10 mouse cellular contexts compared by ENCODE assay signal in genomic region chr7:112227266-112227562, GRCm38 (mm10). TPM values are rescaled to one million over a fixed set of nuclear protein-coding genes. Genes with fewer than 3 reads are reported as not detected.
DNase-seq lines count a peak whose midpoint lies in the region; ATAC-seq and TF ChIP-seq lines count a peak whose summit lies in the region.
"Had no signal": no experiment of that assay in that cellular context is flagged by ENCODE, and none has a peak within 500 bp of the region (broad histone marks: within the 10 kb centered on the region; RNA-seq: fewer than 3 reads in every experiment).

No protein-coding gene starts in this region.

- no peaks in the 10 kb centered on the region for H3K36me3 ChIP-seq in lung, embryonic 14.5 days (ENCODE audit: insufficient read depth)
- H3K36me3 ChIP-seq in intestine, embryonic 15.5 days = no peaks in the 10 kb centered on the region
- H3K36me3 ChIP-seq in small intestine, adult 2 months (ENCODE audit: control insufficient read depth, insufficient read depth, low read length) = 0 out of 2 replicates have a peak, but pooled peaks cover 4% of the 10 kb centered on the region

- H3K4me2 ChIP-seq in lung, embryonic 14.5 days = peak overlapping the region; percentile 97
- H3K4me2 ChIP-seq in intestine, embryonic 15.5 days (replicated peaks) = peak overlapping the region; percentile 96

- DNase-seq in cerebellum, adult 2 months = no peak
- DNase-seq in cerebellum, adult 8-10 months = no peak
- DNase-seq in lung, embryonic 14.5 days = no peak
- DNase-seq in lung, postnatal 36 days = no peak
- no peak for DNase-seq in ovary, postnatal 14 days (ENCODE audit: low spot score)
- no peak for DNase-seq in right cerebral cortex, postnatal 4 days
- DNase-seq: spleen, adult 18-20 months had no signal

- peak overlapping the region; percentile 47 for H3K9ac ChIP-seq in lung, embryonic 14.5 days
- peak overlapping the region; percentile 68; the same call in 1 of the 2 replicates for H3K9ac ChIP-seq in intestine, embryonic 15.5 days

- no peaks in the 10 kb centered on the region for H3K27me3 ChIP-seq in cerebellum, adult 2 months (ENCODE audit: control insufficient read depth, insufficient read depth, low read length)
- 0 out of 2 replicates have a peak, but pooled peaks cover 3% of the 10 kb centered on the region for H3K27me3 ChIP-seq in lung, embryonic 14.5 days (ENCODE audit: insufficient read depth, low read length)
- no peaks in the 10 kb centered on the region; the same call in 1 of the 2 replicates for H3K27me3 ChIP-seq in intestine, embryonic 15.5 days (replicated peaks)
- H3K27me3 ChIP-seq in small intestine, adult 2 months (ENCODE audit: control insufficient read depth, insufficient read depth, low read length) = no peaks in the 10 kb centered on the region

- no peak for TF ChIP-seq CTCF in cerebellum, adult 2 months (IDR thresholded peaks at IDR 0.05; ENCODE audit: borderline replicate concordance, insufficient read depth, low read depth, low read length)
- TF ChIP-seq CTCF in lung, embryonic 14.5 days (IDR thresholded peaks at IDR 0.05; ENCODE audit: low read depth) = no peak
- no peak for TF ChIP-seq CTCF in small intestine, adult 2 months (IDR thresholded peaks at IDR 0.05; ENCODE audit: extremely low read depth, insufficient read length, insufficient replicate concordance, low read depth, low read length)

- no peak for ATAC-seq in lung, embryonic 14.5 days (ENCODE audit: insufficient read depth)
- ATAC-seq in intestine, embryonic 15.5 days = no peak

- TF ChIP-seq POLR2A in cerebellum, adult 2 months (IDR thresholded peaks at IDR 0.05; ENCODE audit: borderline replicate concordance, insufficient read depth, low read length) = no peak
- no peak for TF ChIP-seq POLR2A in small intestine, adult 2 months (IDR thresholded peaks at IDR 0.05; ENCODE audit: low read depth, low read length)

- WGBS in cerebellum, adult 2 months = 12% methylated on average over 6 of the region's 6 CpGs
- whole genome bisulfite sequencing in lung, embryonic 14.5 days = 42% methylated on average over 6 of the region's 6 CpGs
- WGBS in intestine, embryonic 15.5 days = 54% methylated on average over 6 of the region's 6 CpGs
- WGBS in small intestine, adult 2 months = 92% methylated on average over 6 of the region's 6 CpGs

- H3K27ac ChIP-seq in cerebellum, adult 2 months (ENCODE audit: insufficient read depth, low read length) = peak overlapping the region; percentile 93
- no peak overlapping the region for H3K27ac ChIP-seq in lung, embryonic 14.5 days (ENCODE audit: low read depth)
- H3K27ac ChIP-seq in intestine, embryonic 15.5 days = peak overlapping the region; percentile 54
- H3K27ac ChIP-seq in small intestine, adult 2 months (ENCODE audit: insufficient read depth, low read depth, low read length) = peak overlapping the region; percentile 12; the same call in 1 of the 2 replicates
- H3K27ac ChIP-seq: macrophage had no signal

- peaks cover 51% of the 10 kb centered on the region for H3K4me1 ChIP-seq in cerebellum, adult 2 months (ENCODE audit: control insufficient read depth, insufficient read depth, low read length)
- H3K4me1 ChIP-seq in lung, embryonic 14.5 days (ENCODE audit: insufficient read depth) = peaks cover 9% of the 10 kb centered on the region; the same call in 1 of the 2 replicates
- H3K4me1 ChIP-seq in intestine, embryonic 15.5 days (replicated peaks) = peaks cover 25% of the 10 kb centered on the region
- peaks cover 20% of the 10 kb centered on the region for H3K4me1 ChIP-seq in small intestine, adult 2 months (ENCODE audit: control insufficient read depth, insufficient read depth, insufficient read length, low read length)

- peak overlapping the region; percentile 84 for H3K4me3 ChIP-seq in cerebellum, adult 2 months (replicated peaks; ENCODE audit: insufficient read depth, low read depth, low read length)
- H3K4me3 ChIP-seq in lung, embryonic 14.5 days (ENCODE audit: low read depth, low read length) = peak overlapping the region; percentile 61
- H3K4me3 ChIP-seq in intestine, embryonic 15.5 days (replicated peaks) = peak overlapping the region; percentile 66
- peak overlapping the region; percentile 87 for H3K4me3 ChIP-seq in small intestine, adult 2 months (ENCODE audit: low read depth, low read length)

- H3K9me3 ChIP-seq in lung, embryonic 14.5 days (ENCODE audit: low read depth, low read length) = no peaks in the 10 kb centered on the region
- no peaks in the 10 kb centered on the region for H3K9me3 ChIP-seq in intestine, embryonic 15.5 days

RNA-seq across cellular contexts. Expression of gene Mical2, which starts 1.6 kb away (rescaled TPM):
- 173 and 203 TPM in 2 replicates for polyA plus RNA-seq in cerebellum, adult 2 months (2012; rRNA removed)
- 15.3 and 18.3 TPM in 2 replicates for polyA plus RNA-seq in lung, embryonic 14.5 days (2014; fragmentation: Nextera tagmentation; extraction: Ambion mirVana)
- 18.6 and 19.4 TPM in 2 replicates for polyA plus RNA-seq in intestine, embryonic 15.5 days (2015; fragmentation: Nextera tagmentation; extraction: Ambion mirVana)
- polyA plus RNA-seq in small intestine, adult 2 months (2012; rRNA removed) = 13.0 and 20.7 TPM in 2 replicates
